Mouse (Mus musculus): ENCODE data around the gene Lypd3. TPM values are rescaled to one million over a fixed set of nuclear protein-coding genes. Genes with fewer than 3 reads are reported as not detected.

Gene Lypd3
- not detected in 2 replicates for polyA plus RNA-seq (2016; fragmentation: Nextera tagmentation; extraction: Ambion mirVana)

- Histone ChIP-seq H3K4me1 (peaks cover 17% of the 10 kb centered on the region), H3K36me3 (no peaks in the 10 kb centered on the region), H3K9me3 (replicated peaks) (no peaks in the 10 kb centered on the region), H3K9ac (no peak within 1 kb of the TSS), H3K27ac (no peak within 1 kb of the TSS; the same call in 1 of the 2 replicates), H3K27me3 (replicated peaks) (peaks cover 53% of the 10 kb centered on the region), H3K4me2 (0 out of 2 replicates have a peak within 1 kb of the TSS, but pooled peaks have one; percentile 79), H3K4me3 (0 out of 2 replicates have a peak within 1 kb of the TSS, but pooled peaks have one; percentile 50)
- no peak for ATAC-seq
- WGBS (ENCODE audit: insufficient replicate concordance): 32% methylated on average over 15 of the region's 15 CpGs
Measured at GRCm38 (mm10) chr7:24636264-24636663, at the start of gene Lypd3. Lypd3 (plus strand) TSS chr7:24636550.

- Histone ChIP-seq H3K27me3 (replicated peaks) (peaks cover 44% of the 10 kb centered on the region), H3K36me3 (no peaks in the 10 kb centered on the region), H3K9me3 (replicated peaks) (0 out of 2 replicates have a peak, but pooled peaks cover 3% of the 10 kb centered on the region), H3K4me1 (peaks cover 39% of the 10 kb centered on the region), H3K27ac (no peak overlapping the region), H3K4me3 (peak overlapping the region; percentile 52), H3K9ac (no peak overlapping the region), H3K4me2 (peak overlapping the region; percentile 78)
- 7% methylated on average over 8 of the region's 8 CpGs for WGBS (ENCODE audit: insufficient replicate concordance)
- ATAC-seq: peak; percentile 78
Measured at GRCm38 (mm10) chr7:24586828-24587227, 49.5 kb upstream of the Lypd3 start.

GRCm38 (mm10) chr7:24587330-24588105 lies 48.8 kb upstream of the Lypd3 start, which contains the start of the genes Ethe1 and Zfp575:
Ethe1 (plus strand) TSS chr7:24587543.
Zfp575 (minus strand) TSS chr7:24587641.
- peak; percentile 13 for ATAC-seq
- H3K36me3 ChIP-seq: no peaks in the 10 kb centered on the region
- H3K9me3 ChIP-seq (replicated peaks): 0 out of 2 replicates have a peak, but pooled peaks cover 3% of the 10 kb centered on the region
- peak within 1 kb of the TSS; percentile 52 for H3K4me3 ChIP-seq
- peaks cover 45% of the 10 kb centered on the region for H3K4me1 ChIP-seq
- H3K27ac ChIP-seq: no peak within 1 kb of the TSS
- WGBS (ENCODE audit: insufficient replicate concordance): 9% methylated on average over 30 of the region's 30 CpGs
- peaks cover 44% of the 10 kb centered on the region for H3K27me3 ChIP-seq (replicated peaks)
- H3K4me2 ChIP-seq: peak within 1 kb of the TSS; percentile 78
- peak within 1 kb of the TSS; percentile 50; the same call in 1 of the 2 replicates for H3K9ac ChIP-seq

GRCm38 (mm10) chr7:24588336-24588735 lies 48.0 kb upstream of the Lypd3 start:
- H3K9me3 ChIP-seq (replicated peaks): 0 out of 2 replicates have a peak, but pooled peaks cover 3% of the 10 kb centered on the region
- no peak overlapping the region for H3K4me3 ChIP-seq
- no peak for ATAC-seq
- H3K4me1 ChIP-seq: peaks cover 54% of the 10 kb centered on the region
- H3K27ac ChIP-seq: no peak overlapping the region
- 78% methylated on average over 13 of the region's 13 CpGs for WGBS (ENCODE audit: insufficient replicate concordance)
- H3K9ac ChIP-seq: no peak overlapping the region
- H3K4me2 ChIP-seq: no peak overlapping the region
- peaks cover 44% of the 10 kb centered on the region for H3K27me3 ChIP-seq (replicated peaks)
- no peaks in the 10 kb centered on the region for H3K36me3 ChIP-seq

GRCm38 (mm10) chr7:24591735-24592134 lies 44.6 kb upstream of the Lypd3 start:
- Histone ChIP-seq H3K27ac (peak overlapping the region; percentile 46), H3K4me2 (peak overlapping the region; percentile 83), H3K36me3 (no peaks in the 10 kb centered on the region), H3K9me3 (replicated peaks) (no peaks in the 10 kb centered on the region), H3K4me3 (no peak overlapping the region), H3K4me1 (peaks cover 69% of the 10 kb centered on the region), H3K9ac (no peak overlapping the region), H3K27me3 (replicated peaks) (peaks cover 35% of the 10 kb centered on the region)
- ATAC-seq: peak; percentile 71
- whole genome bisulfite sequencing (ENCODE audit: insufficient replicate concordance): 29% methylated on average over 5 of the region's 5 CpGs

- H3K4me3 ChIP-seq: no peak overlapping the region
- H3K4me2 ChIP-seq: peak overlapping the region; percentile 83
- H3K4me1 ChIP-seq: peaks cover 65% of the 10 kb centered on the region
- peak overlapping the region; percentile 46 for H3K27ac ChIP-seq
- peaks cover 31% of the 10 kb centered on the region for H3K27me3 ChIP-seq (replicated peaks)
- no peaks in the 10 kb centered on the region for H3K9me3 ChIP-seq (replicated peaks)
- H3K9ac ChIP-seq: no peak overlapping the region
- 54% methylated on average over 4 of the region's 4 CpGs for WGBS (ENCODE audit: insufficient replicate concordance)
- ATAC-seq: no peak
- H3K36me3 ChIP-seq: no peaks in the 10 kb centered on the region
Measured at GRCm38 (mm10) chr7:24592163-24592562, 44.2 kb upstream of the Lypd3 start.

GRCm38 (mm10) chr7:24592781-24593180 lies 43.6 kb upstream of the Lypd3 start:
- Histone ChIP-seq H3K4me1 (peaks cover 59% of the 10 kb centered on the region), H3K4me2 (peak overlapping the region; percentile 83; the same call in 1 of the 2 replicates)

GRCm38 (mm10) chr7:24593621-24594308 lies 42.6 kb upstream of the Lypd3 start:
- Histone ChIP-seq H3K4me3 (peak overlapping the region; percentile 61), H3K9ac (peak overlapping the region; percentile 64), H3K36me3 (no peaks in the 10 kb centered on the region), H3K9me3 (replicated peaks) (no peaks in the 10 kb centered on the region), H3K4me1 (peaks cover 58% of the 10 kb centered on the region), H3K27me3 (replicated peaks) (peaks cover 19% of the 10 kb centered on the region), H3K27ac (no peak overlapping the region; the same call in 1 of the 2 replicates), H3K4me2 (peak overlapping the region; percentile 83)
- peak; percentile 86 for ATAC-seq
- 2% methylated on average over 39 of the region's 39 CpGs for WGBS (ENCODE audit: insufficient replicate concordance)

More at GRCm38 (mm10) chr7:24592781-24593180, 43.6 kb upstream of the Lypd3 start:
- 86% methylated on average over 6 of the region's 6 CpGs for WGBS (ENCODE audit: insufficient replicate concordance)
- Histone ChIP-seq H3K27ac (peak overlapping the region; percentile 46; the same call in 1 of the 2 replicates), H3K9me3 (replicated peaks) (no peaks in the 10 kb centered on the region), H3K27me3 (replicated peaks) (peaks cover 25% of the 10 kb centered on the region), H3K4me3 (0 out of 2 replicates have a peak overlapping the region, but pooled peaks have one; percentile 61), H3K9ac (0 out of 2 replicates have a peak overlapping the region, but pooled peaks have one; percentile 6), H3K36me3 (no peaks in the 10 kb centered on the region)
- ATAC-seq: no peak

- WGBS (ENCODE audit: insufficient replicate concordance): 7% methylated on average over 13 of the region's 13 CpGs
- peaks cover 58% of the 10 kb centered on the region for H3K4me1 ChIP-seq
- no peak for ATAC-seq
- H3K4me3 ChIP-seq: peak overlapping the region; percentile 61
- no peaks in the 10 kb centered on the region for H3K9me3 ChIP-seq (replicated peaks)
- no peak overlapping the region for H3K27ac ChIP-seq
- peak overlapping the region; percentile 64 for H3K9ac ChIP-seq
- H3K27me3 ChIP-seq (replicated peaks): peaks cover 19% of the 10 kb centered on the region
- H3K4me2 ChIP-seq: peak overlapping the region; percentile 83
- no peaks in the 10 kb centered on the region for H3K36me3 ChIP-seq
Measured at GRCm38 (mm10) chr7:24594309-24594803, 42.0 kb upstream of the Lypd3 start.

GRCm38 (mm10) chr7:24595464-24595863 lies 40.9 kb upstream of the Lypd3 start:
- H3K9me3 ChIP-seq (replicated peaks): no peaks in the 10 kb centered on the region
- no peak overlapping the region for H3K4me2 ChIP-seq
- 41% methylated on average over 2 of the region's 2 CpGs for WGBS (ENCODE audit: insufficient replicate concordance)
- no peak overlapping the region for H3K27ac ChIP-seq
- no peak overlapping the region for H3K9ac ChIP-seq
- no peaks in the 10 kb centered on the region for H3K36me3 ChIP-seq
- peaks cover 48% of the 10 kb centered on the region for H3K4me1 ChIP-seq
- H3K4me3 ChIP-seq: 0 out of 2 replicates have a peak overlapping the region, but pooled peaks have one; percentile 61
- ATAC-seq: no peak
- peaks cover 19% of the 10 kb centered on the region for H3K27me3 ChIP-seq (replicated peaks)

- Histone ChIP-seq H3K9ac (no peak overlapping the region), H3K27ac (no peak overlapping the region), H3K4me1 (peaks cover 28% of the 10 kb centered on the region), H3K9me3 (replicated peaks) (no peaks in the 10 kb centered on the region), H3K36me3 (no peaks in the 10 kb centered on the region), H3K27me3 (replicated peaks) (peaks cover 19% of the 10 kb centered on the region), H3K4me2 (no peak overlapping the region), H3K4me3 (no peak overlapping the region)
- ATAC-seq: no peak
- 46% methylated on average over 4 of the region's 4 CpGs for WGBS (ENCODE audit: insufficient replicate concordance)
Measured at GRCm38 (mm10) chr7:24598121-24598520, 38.2 kb upstream of the Lypd3 start.
